Mouse (Mus musculus) hindbrain, embryonic 14.5 days (tissue): ENCODE measurements around the gene Cep170b. TPM values are rescaled to one million over a fixed set of nuclear protein-coding genes. Genes with fewer than 3 reads are reported as not detected.

Source experiments
- ATAC-seq: fragments of 200-750 bp; cut with Nextera tagmentation; 2 replicates; pipeline ENCODE4 v1.8.0; 2017; ENCODE audit warnings: moderate number of reproducible peaks, mild to moderate bottlenecking, moderate TSS enrichment, moderate library complexity; ENCODE audit not compliant: low FRiP score
- DNase-seq: peaks from one replicate; pipeline ENCODE4 v3.0.0-alpha.2; 2015; ENCODE audit warnings: low spot score
- H3K27ac ChIP-seq: fragments of 300-500 bp; sonication (generic); 2 replicates; pipeline ENCODE4 v1.5.1; 2014; ENCODE audit warnings: mild to moderate bottlenecking, moderate library complexity
- H3K27me3 ChIP-seq: fragments of 300-500 bp; sonication (generic); 2 replicates; pipeline ENCODE4 v1.6.1; 2014; ENCODE audit warnings: mild to moderate bottlenecking, low read length, mixed read lengths; ENCODE audit not compliant: control insufficient read depth, insufficient read depth
- H3K36me3 ChIP-seq: fragments of 300-500 bp; sonication (generic); replicated peaks from 2 replicates; pipeline ENCODE4 v1.6.1; 2014; ENCODE audit not compliant: control insufficient read depth, insufficient read depth
- H3K4me1 ChIP-seq: fragments of 300-500 bp; sonication (generic); replicated peaks from 2 replicates; pipeline ENCODE4 v1.6.1; 2014; ENCODE audit warnings: antibody characterized with exemption, low read length, mixed read lengths; ENCODE audit not compliant: control insufficient read depth, insufficient read depth
- H3K4me2 ChIP-seq: fragments of 300-500 bp; sonication (generic); replicated peaks from 2 replicates; pipeline ENCODE4 v1.6.1; 2014; ENCODE audit warnings: mild to moderate bottlenecking, moderate library complexity
- H3K4me3 ChIP-seq: fragments of 300-500 bp; sonication (generic); replicated peaks from 2 replicates; pipeline ENCODE4 v1.5.1; 2014; ENCODE audit warnings: mild to moderate bottlenecking, low read length
- H3K9ac ChIP-seq: fragments of 300-500 bp; sonication (generic); 2 replicates; pipeline ENCODE4 v1.6.1; 2014
- H3K9me3 ChIP-seq: fragments of 300-500 bp; sonication (generic); 2 replicates; pipeline ENCODE4 v1.6.1; 2016; ENCODE audit warnings: low read length; ENCODE audit not compliant: control insufficient read depth
- WGBS: fragments of 180-500 bp; shearing (Covaris S2); extraction: QIAGEN DNeasy Blood & Tissue Kit; methylation state at CpG from one replicate; pipeline ENCODE4 v1.1.7; 2014; 5-methylcytosine and 5-hydroxymethylcytosine counted together
- polyA plus RNA-seq: library from polyadenylated mRNA; unstranded; fragments of >200 nt; fragmentation: Nextera tagmentation; extraction: Ambion mirVana; gene quantifications from 2 replicates; pipeline ENCODE4 v1.2.1, GENCODE M21; 2014

Gene Cep170b
- polyA plus RNA-seq, 1 experiment from 2014 or later: 41.9 TPM

DNA sequence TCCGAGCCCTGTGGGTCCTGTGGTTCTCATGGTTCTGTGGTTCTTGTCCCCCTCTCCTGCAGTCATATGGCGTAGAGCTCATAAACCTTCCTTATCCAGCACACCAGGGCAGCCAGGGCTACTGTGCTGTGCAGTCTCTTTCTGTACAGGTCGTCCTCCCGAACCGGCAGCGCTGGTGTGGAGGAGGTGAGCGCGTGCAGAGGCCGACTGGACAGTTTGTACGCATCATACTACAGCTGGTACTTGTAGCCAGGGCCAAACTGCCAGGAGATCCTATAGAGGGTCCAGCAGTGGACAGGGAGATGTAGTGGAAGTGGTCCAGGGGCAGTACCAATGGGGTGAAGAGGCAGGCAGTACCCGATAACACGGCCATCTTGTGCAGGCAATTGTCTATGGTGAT is 30.7 kb downstream of the Cep170b start:
- H3K9ac ChIP-seq: no peak overlapping the region
- peaks cover 17% of the 10 kb centered on the region; the same call in 1 of the 2 replicates for H3K4me1 ChIP-seq
- H3K27me3 ChIP-seq: no peaks in the 10 kb centered on the region
- DNase-seq (no peak), ATAC-seq (no peak)
- WGBS: 88% methylated on average over 12 of the region's 12 CpGs
- H3K9me3 ChIP-seq: no peaks in the 10 kb centered on the region
- H3K27ac ChIP-seq: no peak overlapping the region
- H3K4me2 ChIP-seq: no peak overlapping the region
- H3K36me3 ChIP-seq: no peaks in the 10 kb centered on the region
- no peak overlapping the region for H3K4me3 ChIP-seq

DNA sequence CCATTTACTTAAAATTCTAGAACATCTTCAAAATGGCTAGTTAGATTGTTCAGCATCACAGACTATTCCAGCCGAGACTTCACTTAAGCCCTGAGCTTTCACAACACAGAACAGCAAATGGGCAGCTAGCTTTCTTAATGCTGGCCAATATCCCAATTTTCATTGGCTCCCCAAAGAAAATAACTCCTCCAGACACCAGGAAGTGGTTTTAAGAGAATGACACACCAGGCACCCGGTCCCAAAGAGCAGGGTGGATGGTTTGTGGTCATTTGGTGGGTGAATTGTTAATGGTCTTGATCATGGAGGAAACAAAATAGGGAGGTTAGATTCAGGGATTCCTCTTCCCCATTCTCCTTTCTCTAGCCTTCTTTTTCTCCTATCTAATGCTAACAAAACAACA is 32.1 kb downstream of the Cep170b start:
- Histone ChIP-seq H3K9me3 (no peaks in the 10 kb centered on the region), H3K27me3 (no peaks in the 10 kb centered on the region), H3K4me2 (no peak overlapping the region), H3K27ac (no peak overlapping the region), H3K4me1 (peaks cover 10% of the 10 kb centered on the region; the same call in 1 of the 2 replicates), H3K9ac (no peak overlapping the region), H3K4me3 (no peak overlapping the region), H3K36me3 (no peaks in the 10 kb centered on the region)
- no peak for DNase-seq
- no peak for ATAC-seq
- WGBS: 60% methylated on average over 2 of the region's 2 CpGs

DNA sequence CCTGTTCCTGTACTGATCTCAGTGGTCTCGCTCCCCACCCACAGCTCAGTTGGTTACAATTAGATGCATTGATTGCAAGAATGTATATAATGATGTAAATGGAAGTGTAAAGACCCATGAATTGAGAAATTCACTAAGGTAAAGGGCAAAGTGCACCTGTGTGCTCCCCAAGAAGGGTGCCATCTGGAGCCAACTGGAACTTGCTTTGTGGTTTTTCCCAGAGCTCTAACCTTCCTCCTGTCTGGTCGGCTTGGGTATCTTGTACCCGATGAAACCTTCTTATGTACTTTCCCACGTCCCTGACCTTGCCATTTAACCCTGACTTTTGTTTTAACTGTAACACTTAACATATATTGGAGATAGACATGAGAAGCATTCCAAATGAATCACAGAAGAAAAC is 35.6 kb downstream of the Cep170b start:
- no peaks in the 10 kb centered on the region for H3K4me1 ChIP-seq
- no peaks in the 10 kb centered on the region for H3K27me3 ChIP-seq
- no peak for ATAC-seq
- H3K9ac ChIP-seq: no peak overlapping the region
- no peak overlapping the region for H3K4me2 ChIP-seq
- no peak for DNase-seq
- no peaks in the 10 kb centered on the region for H3K36me3 ChIP-seq
- H3K27ac ChIP-seq: no peak overlapping the region
- WGBS: 69% methylated on average over 4 of the region's 4 CpGs
- no peaks in the 10 kb centered on the region for H3K9me3 ChIP-seq
- no peak overlapping the region for H3K4me3 ChIP-seq

GRCm38 (mm10) chr12:112757896-112758295 is 37.6 kb downstream of the Cep170b start:
- no peak overlapping the region for H3K4me3 ChIP-seq
- H3K27ac ChIP-seq: no peak overlapping the region
- H3K36me3 ChIP-seq: no peaks in the 10 kb centered on the region
- no peak overlapping the region for H3K4me2 ChIP-seq
- ATAC-seq (no peak), DNase-seq (no peak)
- no peaks in the 10 kb centered on the region for H3K4me1 ChIP-seq
- no peaks in the 10 kb centered on the region for H3K27me3 ChIP-seq
- no peaks in the 10 kb centered on the region for H3K9me3 ChIP-seq
- WGBS: 93% methylated on average over 5 of the region's 5 CpGs
- H3K9ac ChIP-seq: no peak overlapping the region

GRCm38 (mm10) chr12:112759471-112759870 is 39.2 kb downstream of the Cep170b start:
- 90% methylated on average over 3 of the region's 3 CpGs for WGBS
- no peak for ATAC-seq

DNA sequence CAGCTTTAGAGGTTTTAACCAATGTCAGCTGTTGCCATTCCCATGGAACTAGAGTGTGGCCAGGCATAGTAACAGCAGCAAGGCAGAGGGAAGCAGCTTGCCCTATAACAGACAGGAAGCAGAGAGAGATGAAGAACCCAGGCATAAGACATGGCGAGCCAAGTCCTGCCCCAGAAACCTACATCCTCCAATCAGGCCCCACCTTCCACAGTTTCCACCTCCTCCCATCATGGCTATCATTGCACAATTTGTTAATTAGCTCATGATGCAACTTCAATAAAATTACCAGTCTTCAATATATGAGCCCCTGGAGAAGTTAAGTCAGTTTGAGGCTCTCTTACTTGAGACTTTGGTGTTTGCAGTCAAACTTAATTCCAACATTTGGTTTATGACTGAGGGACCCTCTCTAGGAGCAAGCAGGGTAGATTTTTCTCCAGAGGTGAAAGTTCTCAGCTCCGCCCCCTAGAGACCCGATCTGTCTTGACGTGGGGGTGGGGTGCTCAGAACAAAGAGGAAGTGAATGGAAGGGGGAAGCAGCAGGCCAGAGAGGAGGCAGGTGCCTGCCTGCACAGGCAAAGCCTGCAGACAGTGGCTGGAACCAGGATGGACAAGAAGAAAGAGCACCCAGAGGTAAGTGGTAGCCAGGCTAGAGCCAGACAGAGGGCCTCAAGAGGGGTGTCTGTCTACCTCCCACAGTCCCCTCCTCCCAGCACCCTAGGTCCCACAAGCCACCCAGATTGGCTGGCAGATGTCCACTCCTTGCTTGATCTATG is 40.1 kb downstream of the Cep170b start, which contains the start of gene Pld4:
Pld4 (plus strand) TSS at position 502 of the 773 bp plus-strand sequence.
- Histone ChIP-seq H3K4me2 (no peak within 1 kb of the TSS), H3K9me3 (no peaks in the 10 kb centered on the region), H3K36me3 (no peaks in the 10 kb centered on the region), H3K4me1 (no peaks in the 10 kb centered on the region), H3K27ac (no peak within 1 kb of the TSS), H3K4me3 (no peak within 1 kb of the TSS), H3K27me3 (no peaks in the 10 kb centered on the region), H3K9ac (no peak within 1 kb of the TSS)
- DNase-seq: no peak
- no peak for ATAC-seq
- WGBS: 43% methylated on average over 4 of the region's 4 CpGs

More at GRCm38 (mm10) chr12:112759471-112759870, 39.2 kb downstream of the Cep170b start:
- Histone ChIP-seq H3K4me3 (no peak overlapping the region), H3K9me3 (no peaks in the 10 kb centered on the region), H3K36me3 (no peaks in the 10 kb centered on the region), H3K9ac (no peak overlapping the region), H3K4me2 (no peak overlapping the region), H3K4me1 (no peaks in the 10 kb centered on the region), H3K27ac (no peak overlapping the region), H3K27me3 (no peaks in the 10 kb centered on the region)
- DNase-seq: no peak

GRCm38 (mm10) chr12:112761411-112761810 is 41.2 kb downstream of the Cep170b start:
- no peak for DNase-seq
- no peak overlapping the region for H3K4me3 ChIP-seq
- no peaks in the 10 kb centered on the region for H3K27me3 ChIP-seq
- no peak overlapping the region for H3K9ac ChIP-seq
- no peak for ATAC-seq
- no peaks in the 10 kb centered on the region for H3K36me3 ChIP-seq
- no peak overlapping the region for H3K4me2 ChIP-seq
- no peak overlapping the region for H3K27ac ChIP-seq
- WGBS: 90% methylated on average over 4 of the region's 4 CpGs
- no peaks in the 10 kb centered on the region for H3K4me1 ChIP-seq
- H3K9me3 ChIP-seq: no peaks in the 10 kb centered on the region

DNA sequence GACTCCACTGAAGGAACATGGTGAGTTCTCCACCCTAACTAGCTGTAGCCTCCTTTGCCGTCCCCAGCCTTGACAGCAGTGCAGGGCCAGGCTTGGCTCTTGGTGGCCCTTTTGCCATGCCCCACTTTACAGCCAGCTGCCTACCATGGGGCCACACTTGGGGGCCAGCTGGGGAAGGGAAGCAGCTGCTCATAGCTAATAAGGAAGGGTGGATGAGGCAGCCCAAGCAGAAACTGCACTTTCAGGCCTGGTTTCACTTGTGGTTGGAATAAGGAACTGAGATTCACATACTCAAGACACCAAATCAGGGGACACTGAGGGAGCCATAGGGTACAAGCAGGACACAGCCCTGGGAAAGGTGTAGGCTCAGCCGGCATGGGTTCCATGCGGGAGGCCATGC is 41.8 kb downstream of the Cep170b start:
- ATAC-seq (no peak), DNase-seq (no peak)
- Histone ChIP-seq H3K4me1 (no peaks in the 10 kb centered on the region), H3K36me3 (no peaks in the 10 kb centered on the region), H3K9me3 (no peaks in the 10 kb centered on the region), H3K4me3 (no peak overlapping the region), H3K9ac (no peak overlapping the region), H3K4me2 (no peak overlapping the region), H3K27ac (no peak overlapping the region), H3K27me3 (no peaks in the 10 kb centered on the region)
- WGBS: 92% methylated on average over 3 of the region's 3 CpGs

- ATAC-seq (no peak), DNase-seq (no peak)
- H3K27ac ChIP-seq: no peak overlapping the region
- H3K4me3 ChIP-seq: no peak overlapping the region
- 78% methylated on average over 4 of the region's 4 CpGs for WGBS
- no peaks in the 10 kb centered on the region for H3K9me3 ChIP-seq
- H3K9ac ChIP-seq: no peak overlapping the region
- no peaks in the 10 kb centered on the region for H3K36me3 ChIP-seq
- H3K27me3 ChIP-seq: no peaks in the 10 kb centered on the region
- H3K4me2 ChIP-seq: no peak overlapping the region
- no peaks in the 10 kb centered on the region for H3K4me1 ChIP-seq
These were observed 42.9 kb downstream of the Cep170b start for GRCm38 (mm10) chr12:112763176-112763575.
